Mouse (Mus musculus): ENCODE results near the gene H3f3a.

DNA sequence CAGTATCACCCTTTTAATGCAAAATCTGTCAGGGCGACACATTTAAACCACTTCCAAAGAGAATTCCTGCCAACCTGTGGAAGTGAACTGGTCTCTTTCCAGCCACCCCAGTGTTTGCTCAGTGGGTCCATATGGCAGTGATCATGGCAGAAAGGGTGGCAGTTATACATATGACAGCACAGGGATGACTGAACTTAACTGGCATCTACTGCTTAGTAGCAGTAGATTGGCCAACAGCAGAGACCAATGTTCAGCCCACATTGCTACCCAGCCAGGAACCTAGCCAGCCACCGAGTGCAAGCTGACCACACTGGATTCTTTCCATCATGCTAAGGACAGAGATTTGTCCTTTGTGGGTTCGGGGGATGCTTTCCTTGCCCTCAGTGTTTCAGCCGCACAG is 20.9 kb downstream of the H3f3a start:
- TF ChIP-seq RCOR1 (conservative IDR thresholded peaks at IDR 0.05; ENCODE audit: low read depth, low read length) (no peak), SMC3 (IDR thresholded peaks at IDR 0.05; ENCODE audit: low read depth, low read length) (no peak)

All from CH12.LX (cell line).